Mouse (Mus musculus) limb, embryonic 14.5 days (tissue): ENCODE results near the gene Mpv17l2. TPM values are rescaled to one million over a fixed set of nuclear protein-coding genes. Genes with fewer than 3 reads are reported as not detected.

ENCODE experiments used
- ATAC-seq: fragments of 200-750 bp; cut with Nextera tagmentation; 2 replicates; pipeline ENCODE4 v1.8.0; 2017; ENCODE audit warnings: low read depth, moderate number of reproducible peaks, moderate TSS enrichment; ENCODE audit not compliant: low FRiP score
- DNase-seq: peaks from one replicate; pipeline ENCODE4 v3.0.0-alpha.2; 2015; ENCODE audit warnings: low spot score
- H3K27ac ChIP-seq: fragments of 300-500 bp; sonication (generic); replicated peaks from 2 replicates; pipeline ENCODE4 v1.5.1; 2014; ENCODE audit warnings: low read depth, mild to moderate bottlenecking, low read length, moderate library complexity, mixed read lengths
- H3K27me3 ChIP-seq: fragments of 300-500 bp; sonication (generic); 2 replicates; pipeline ENCODE4 v1.6.1; 2014; ENCODE audit warnings: low read length, mixed read lengths; ENCODE audit not compliant: control insufficient read depth, insufficient read depth
- H3K36me3 ChIP-seq: fragments of 300-500 bp; sonication (generic); 2 replicates; pipeline ENCODE4 v1.6.1; 2014; ENCODE audit warnings: mild to moderate bottlenecking, low read length, moderate library complexity, mixed read lengths; ENCODE audit not compliant: control insufficient read depth, insufficient read depth
- H3K4me1 ChIP-seq: fragments of 300-500 bp; sonication (generic); 2 replicates; pipeline ENCODE4 v1.6.1; 2014; ENCODE audit warnings: antibody characterized with exemption, low read length, mixed read lengths; ENCODE audit not compliant: control insufficient read depth, insufficient read depth
- H3K4me2 ChIP-seq: fragments of 300-500 bp; sonication (generic); replicated peaks from 2 replicates; pipeline ENCODE4 v1.6.1; 2014; ENCODE audit warnings: low read depth, mild to moderate bottlenecking, low read length, moderate library complexity; ENCODE audit not compliant: severe bottlenecking
- H3K4me3 ChIP-seq: fragments of 300-500 bp; sonication (generic); replicated peaks from 2 replicates; pipeline ENCODE4 v1.5.1; 2014; ENCODE audit warnings: low read length
- H3K9ac ChIP-seq: fragments of 300-500 bp; sonication (generic); 2 replicates; pipeline ENCODE4 v1.6.1; 2014; ENCODE audit warnings: mild to moderate bottlenecking, low read depth, low read length, moderate library complexity; ENCODE audit not compliant: severe bottlenecking
- H3K9me3 ChIP-seq: fragments of 300-500 bp; sonication (generic); 2 replicates; pipeline ENCODE4 v1.6.1; 2016; ENCODE audit warnings: low read length; ENCODE audit not compliant: control insufficient read depth
- POLR2A ChIP-seq: fragments of 200-500 bp; IDR thresholded peaks from 2 replicates; pipeline ENCODE4 v1.8.0; 2012; ENCODE audit warnings: inconsistent platforms, mild to moderate bottlenecking, moderate library complexity, borderline replicate concordance; ENCODE audit not compliant: insufficient read depth, insufficient read length; ENCODE audit errors: extremely low read depth
- WGBS: fragments of 180-500 bp; shearing (Covaris S2); extraction: QIAGEN DNeasy Blood & Tissue Kit; methylation state at CpG from one replicate; pipeline ENCODE4 v1.1.7; 2014; 5-methylcytosine and 5-hydroxymethylcytosine counted together
- polyA plus RNA-seq, 2 experiments: library from polyadenylated mRNA; depleted of rRNA in 1 of 2; stranded (reverse) in 1 of 2; unstranded in 1 of 2; fragments of >200 nt; fragmentation: Nextera tagmentation in 1 of 2; extraction: Ambion mirVana in 1 of 2; gene quantifications; 2 replicates each; pipeline versions ENCODE4 v1.2.1 to v1.2.3; 2012 to 2014

The Mpv17l2 gene
- polyA plus RNA-seq, 2 experiments: 27.7 to 40.3 TPM

DNA sequence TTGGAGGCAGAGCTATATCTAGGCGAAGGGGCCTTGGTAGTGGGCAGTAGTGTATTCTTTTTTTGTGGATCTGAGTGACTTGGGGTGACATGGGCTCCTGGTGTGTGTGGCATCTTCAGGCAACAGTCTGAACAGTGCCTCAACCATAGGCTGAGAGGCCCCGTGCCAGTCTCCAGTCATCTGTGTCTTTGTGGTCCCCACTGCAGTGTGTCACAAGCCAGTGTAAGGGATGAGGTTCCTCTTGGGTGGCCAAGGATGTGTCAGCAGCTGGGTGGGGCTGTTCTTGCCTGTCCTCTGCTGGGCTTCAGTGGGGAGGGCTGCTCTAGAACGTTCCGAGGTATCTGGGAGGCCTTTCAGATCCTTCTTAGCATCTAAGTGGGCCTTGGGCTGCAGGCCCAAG lies 29.8 kb downstream of the Mpv17l2 start:
- H3K4me1 ChIP-seq: no peaks in the 10 kb centered on the region
- TF ChIP-seq POLR2A: no peak
- ATAC-seq (no peak), DNase-seq (no peak)
- no peak overlapping the region for H3K4me3 ChIP-seq
- H3K9ac ChIP-seq: no peak overlapping the region
- no peak overlapping the region for H3K4me2 ChIP-seq
- H3K9me3 ChIP-seq: no peaks in the 10 kb centered on the region
- H3K27me3 ChIP-seq: peaks cover 38% of the 10 kb centered on the region
- 87% methylated on average over 4 of the region's 4 CpGs for WGBS
- H3K27ac ChIP-seq: no peak overlapping the region
- H3K36me3 ChIP-seq: no peaks in the 10 kb centered on the region

DNA sequence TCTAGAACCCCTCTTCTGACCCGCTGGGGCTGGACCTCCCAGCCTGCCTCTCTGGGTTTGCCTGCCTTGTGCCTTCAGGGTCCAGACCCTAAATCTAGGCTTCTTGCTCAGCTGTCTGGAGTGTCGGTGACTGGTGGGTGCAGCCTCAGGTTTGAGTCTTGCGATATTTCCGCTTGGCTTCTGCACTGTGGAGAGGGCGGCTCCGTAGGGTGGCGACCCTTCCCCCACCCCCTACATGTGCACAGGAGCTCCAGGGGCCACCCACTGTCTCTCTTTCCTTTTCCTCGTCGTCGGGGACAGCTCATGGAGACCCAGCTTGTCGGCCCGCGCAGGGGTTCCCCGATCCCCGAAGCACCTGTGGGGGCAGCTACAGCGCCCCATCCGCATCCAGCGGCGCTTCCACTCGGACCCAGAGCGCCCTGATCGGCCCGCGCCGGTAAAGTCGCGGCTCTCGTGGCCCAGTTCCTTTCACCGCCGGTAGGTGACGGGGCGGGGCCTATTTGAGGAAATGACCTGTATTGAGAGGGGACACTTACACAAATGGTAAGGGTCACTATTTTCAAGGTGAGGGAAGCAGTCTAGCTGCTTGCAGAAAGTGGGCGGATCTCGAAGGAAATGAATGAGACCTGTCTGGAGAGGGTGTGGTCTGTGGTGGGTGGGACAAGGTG lies 30.8 kb downstream of the Mpv17l2 start:
- Histone ChIP-seq H3K36me3 (no peaks in the 10 kb centered on the region), H3K9ac (0 out of 2 replicates have a peak overlapping the region, but pooled peaks have one; percentile 25), H3K4me1 (no peaks in the 10 kb centered on the region), H3K4me3 (peak overlapping the region; percentile 18), H3K4me2 (peak overlapping the region; percentile 31), H3K9me3 (no peaks in the 10 kb centered on the region), H3K27me3 (peaks cover 38% of the 10 kb centered on the region), H3K27ac (no peak overlapping the region)
- WGBS: 4% methylated on average over 31 of the region's 34 CpGs
- ATAC-seq: no peak
- no peak for DNase-seq
- TF ChIP-seq POLR2A: no peak

- no peak for ATAC-seq
- 46% methylated on average over 11 of the region's 11 CpGs for WGBS
Observed at GRCm38 (mm10) chr8:70726721-70727120, 34.0 kb downstream of the Mpv17l2 start.

DNA sequence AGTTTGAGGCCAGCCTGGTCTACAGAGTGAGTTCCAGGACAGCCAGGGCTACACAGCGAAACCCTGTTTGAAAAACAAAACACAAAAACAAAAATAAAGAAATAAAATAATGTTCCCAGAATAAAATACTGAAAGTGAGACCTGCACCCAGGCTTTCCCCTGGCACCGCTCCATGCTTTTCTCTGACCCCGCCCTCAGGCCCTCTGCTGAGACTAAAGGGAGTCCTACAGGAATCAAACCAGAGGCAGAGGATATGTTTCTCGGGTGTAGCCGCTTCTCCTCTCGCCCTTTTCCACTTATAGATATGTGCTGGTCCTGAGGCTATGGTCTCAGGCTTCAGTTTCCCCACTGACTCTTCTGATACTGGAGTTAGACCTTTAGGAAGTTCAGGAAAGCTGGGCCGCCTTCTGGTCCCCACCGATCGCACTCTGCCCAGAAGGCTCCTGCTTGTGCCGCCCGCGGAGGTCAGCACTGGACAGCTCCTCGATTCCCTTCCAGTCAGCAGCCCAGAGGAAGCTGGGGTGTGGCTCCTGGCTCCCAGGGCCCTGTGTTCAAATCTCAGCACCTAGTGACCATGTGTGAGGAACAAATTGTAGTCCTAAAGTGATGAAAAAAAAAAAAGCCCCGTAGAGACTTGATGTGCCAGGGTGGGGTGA lies 34.8 kb downstream of the Mpv17l2 start:
- no peaks in the 10 kb centered on the region for H3K9me3 ChIP-seq
- no peaks in the 10 kb centered on the region for H3K36me3 ChIP-seq
- H3K4me2 ChIP-seq: no peak overlapping the region
- no peak for TF ChIP-seq POLR2A
- H3K27me3 ChIP-seq: peaks cover 32% of the 10 kb centered on the region
- H3K9ac ChIP-seq: no peak overlapping the region
- ATAC-seq: no peak
- H3K27ac ChIP-seq: no peak overlapping the region
- WGBS: 19% methylated on average over 14 of the region's 14 CpGs
- no peaks in the 10 kb centered on the region for H3K4me1 ChIP-seq
- no peak for DNase-seq
- H3K4me3 ChIP-seq: no peak overlapping the region

More at GRCm38 (mm10) chr8:70726721-70727120, 34.0 kb downstream of the Mpv17l2 start:
- DNase-seq: no peak
- peaks cover 33% of the 10 kb centered on the region for H3K27me3 ChIP-seq
- no peak overlapping the region for H3K4me2 ChIP-seq
- no peaks in the 10 kb centered on the region for H3K4me1 ChIP-seq
- no peak overlapping the region for H3K4me3 ChIP-seq
- no peak for TF ChIP-seq POLR2A
- no peak overlapping the region for H3K27ac ChIP-seq
- no peaks in the 10 kb centered on the region for H3K36me3 ChIP-seq
- H3K9ac ChIP-seq: no peak overlapping the region
- no peaks in the 10 kb centered on the region for H3K9me3 ChIP-seq

DNA sequence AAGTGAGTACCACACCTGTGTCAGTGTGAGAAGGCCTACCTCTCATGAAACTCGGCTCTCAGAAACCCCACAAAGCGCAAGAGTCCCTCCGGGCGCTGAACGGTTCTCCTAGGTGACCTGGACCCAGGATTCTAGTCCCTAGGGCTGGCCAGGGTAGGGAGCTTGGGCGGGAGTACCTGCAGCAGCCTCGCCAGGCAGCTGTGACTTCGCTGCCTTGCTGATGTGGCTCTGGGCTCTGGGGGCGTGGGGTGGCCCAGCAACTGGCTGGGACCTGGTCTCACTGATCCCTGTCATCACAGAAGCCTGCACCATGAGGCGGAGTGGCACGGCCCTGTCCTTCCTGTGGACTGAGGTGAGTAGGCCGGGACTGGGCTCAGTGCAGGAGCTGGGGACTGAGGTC lies 36.5 kb downstream of the Mpv17l2 start:
- Histone ChIP-seq H3K9ac (no peak overlapping the region), H3K4me3 (no peak overlapping the region), H3K36me3 (no peaks in the 10 kb centered on the region), H3K27me3 (peaks cover 15% of the 10 kb centered on the region; the same call in 1 of the 2 replicates), H3K9me3 (no peaks in the 10 kb centered on the region), H3K4me1 (no peaks in the 10 kb centered on the region), H3K27ac (no peak overlapping the region), H3K4me2 (no peak overlapping the region)
- no peak for TF ChIP-seq POLR2A
- 81% methylated on average over 12 of the region's 12 CpGs for WGBS
- no peak for ATAC-seq
- DNase-seq: no peak
